Mouse (Mus musculus) heart, embryonic 16.5 days (tissue): ENCODE measurements around the gene Hoxa4. TPM values are rescaled to one million over a fixed set of nuclear protein-coding genes. Genes with fewer than 3 reads are reported as not detected.

Experiments used
- ATAC-seq: fragments of 200-750 bp; cut with Nextera tagmentation; replicated peaks from 2 replicates; pipeline ENCODE4 v1.8.0; 2017; ENCODE audit warnings: moderate number of reproducible peaks; ENCODE audit not compliant: insufficient read depth, low FRiP score; ENCODE audit errors: extremely low read depth
- H3K27ac ChIP-seq: fragments of 300-500 bp; sonication (generic); 2 replicates; pipeline ENCODE4 v1.5.1; 2014; ENCODE audit warnings: mild to moderate bottlenecking, low read length, control low read depth, moderate library complexity
- H3K27me3 ChIP-seq: fragments of 300-500 bp; sonication (generic); 2 replicates; pipeline ENCODE4 v1.6.1; 2014; ENCODE audit warnings: low read length, mixed read lengths; ENCODE audit not compliant: control insufficient read depth, insufficient read depth
- H3K36me3 ChIP-seq: fragments of 300-500 bp; sonication (generic); 2 replicates; pipeline ENCODE4 v1.6.1; 2014; ENCODE audit not compliant: control insufficient read depth, insufficient read depth
- H3K4me1 ChIP-seq: fragments of 300-500 bp; sonication (generic); 2 replicates; pipeline ENCODE4 v1.6.1; 2014; ENCODE audit warnings: low read length, mixed read lengths; ENCODE audit not compliant: control insufficient read depth, insufficient read depth
- H3K4me2 ChIP-seq: fragments of 300-500 bp; sonication (generic); 2 replicates; pipeline ENCODE4 v1.6.1; 2014; ENCODE audit warnings: low read depth, mild to moderate bottlenecking, control low read depth, low read length
- H3K4me3 ChIP-seq: fragments of 300-500 bp; sonication (generic); 2 replicates; pipeline ENCODE4 v1.5.1; 2014; ENCODE audit warnings: mild to moderate bottlenecking, control low read depth, low read length
- H3K9ac ChIP-seq: fragments of 300-500 bp; sonication (generic); 2 replicates; pipeline ENCODE4 v1.6.1; 2014; ENCODE audit warnings: low read length, control low read depth
- H3K9me3 ChIP-seq: fragments of 300-500 bp; sonication (generic); replicated peaks from 2 replicates; pipeline ENCODE4 v1.6.1; 2016; ENCODE audit warnings: low read length; ENCODE audit not compliant: control insufficient read depth
- WGBS: fragments of 180-500 bp; shearing (Covaris S2); extraction: QIAGEN DNeasy Blood & Tissue Kit; methylation state at CpG from one replicate; pipeline ENCODE4 v1.1.7; 2014; 5-methylcytosine and 5-hydroxymethylcytosine counted together
- polyA plus RNA-seq: library from polyadenylated mRNA; unstranded; fragments of >200 nt; fragmentation: Nextera tagmentation; extraction: Ambion mirVana; gene quantifications from 2 replicates; pipeline ENCODE4 v1.2.1, GENCODE M21; 2015

The Hoxa4 gene
- polyA plus RNA-seq, 1 experiment from 2014 or later: not detected

DNA sequence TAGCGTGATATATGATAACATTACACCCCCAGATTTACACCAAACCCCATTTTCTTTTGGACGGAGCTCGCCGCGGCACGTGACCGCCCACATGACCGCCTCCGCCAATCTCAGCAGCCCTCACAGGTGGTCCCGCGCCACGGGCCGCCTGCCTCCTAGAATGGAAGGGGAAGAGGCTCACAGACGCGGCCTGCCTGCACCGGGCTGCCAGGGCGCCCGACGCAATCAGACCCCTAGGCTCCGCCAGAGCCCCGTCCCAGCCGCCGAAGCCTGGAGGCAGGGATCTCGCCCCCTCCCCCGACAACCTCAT lies 25.9 kb upstream of the Hoxa4 start:
- under 1% methylated on average over 25 of the region's 25 CpGs for WGBS
- Histone ChIP-seq H3K4me1 (peaks cover 15% of the 10 kb centered on the region), H3K27me3 (peaks cover 98% of the 10 kb centered on the region), H3K27ac (no peak overlapping the region), H3K9me3 (no peaks in the 10 kb centered on the region), H3K36me3 (no peaks in the 10 kb centered on the region), H3K9ac (no peak overlapping the region), H3K4me2 (peak overlapping the region; percentile 53), H3K4me3 (peak overlapping the region; percentile 42)
- ATAC-seq: no peak

DNA sequence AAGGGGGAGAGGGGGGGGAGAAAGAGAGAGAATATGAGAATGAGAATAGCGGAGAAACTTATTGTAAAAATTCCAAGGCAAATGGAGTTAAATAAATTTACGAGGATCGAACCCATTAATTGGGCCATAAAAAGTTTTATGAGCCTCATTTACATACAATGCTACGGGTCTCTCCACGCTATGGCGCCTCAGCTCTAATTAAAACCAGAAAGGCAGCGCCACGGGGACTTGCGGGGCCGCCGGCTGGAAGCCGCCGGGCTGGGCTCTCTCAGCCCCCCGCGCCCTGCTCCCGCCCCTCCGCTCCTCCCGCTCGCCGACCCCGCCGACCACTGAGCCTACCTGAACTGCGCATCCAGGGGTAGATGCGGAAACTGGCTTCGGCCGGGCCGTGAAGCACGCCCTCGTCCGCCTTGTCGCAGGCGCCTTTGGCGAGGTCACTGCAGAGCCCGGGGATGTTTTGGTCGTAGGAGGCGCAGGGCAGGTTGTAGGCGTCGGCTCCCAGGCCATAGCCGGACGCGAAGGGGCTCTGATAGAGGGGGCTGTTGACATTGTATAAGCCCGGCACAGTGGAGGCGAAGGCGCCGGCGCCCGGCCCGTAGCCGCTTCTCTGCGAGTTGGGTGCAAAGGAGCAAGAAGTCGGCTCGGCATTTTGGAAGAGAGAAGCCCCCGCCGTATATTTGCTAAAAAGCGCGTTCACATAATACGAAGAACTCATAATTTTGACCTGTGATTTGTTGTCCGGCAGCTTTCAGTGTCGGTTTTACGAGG lies 25.3 kb upstream of the Hoxa4 start:
- H3K27me3 ChIP-seq: peaks cover 98% of the 10 kb centered on the region
- H3K4me2 ChIP-seq: peak overlapping the region; percentile 53
- no peaks in the 10 kb centered on the region for H3K36me3 ChIP-seq
- ATAC-seq: no peak
- H3K9ac ChIP-seq: no peak overlapping the region
- peak overlapping the region; percentile 42 for H3K4me3 ChIP-seq
- H3K4me1 ChIP-seq: peaks cover 15% of the 10 kb centered on the region
- no peak overlapping the region for H3K27ac ChIP-seq
- H3K9me3 ChIP-seq: no peaks in the 10 kb centered on the region
- 2% methylated on average over 60 of the region's 60 CpGs for WGBS

DNA sequence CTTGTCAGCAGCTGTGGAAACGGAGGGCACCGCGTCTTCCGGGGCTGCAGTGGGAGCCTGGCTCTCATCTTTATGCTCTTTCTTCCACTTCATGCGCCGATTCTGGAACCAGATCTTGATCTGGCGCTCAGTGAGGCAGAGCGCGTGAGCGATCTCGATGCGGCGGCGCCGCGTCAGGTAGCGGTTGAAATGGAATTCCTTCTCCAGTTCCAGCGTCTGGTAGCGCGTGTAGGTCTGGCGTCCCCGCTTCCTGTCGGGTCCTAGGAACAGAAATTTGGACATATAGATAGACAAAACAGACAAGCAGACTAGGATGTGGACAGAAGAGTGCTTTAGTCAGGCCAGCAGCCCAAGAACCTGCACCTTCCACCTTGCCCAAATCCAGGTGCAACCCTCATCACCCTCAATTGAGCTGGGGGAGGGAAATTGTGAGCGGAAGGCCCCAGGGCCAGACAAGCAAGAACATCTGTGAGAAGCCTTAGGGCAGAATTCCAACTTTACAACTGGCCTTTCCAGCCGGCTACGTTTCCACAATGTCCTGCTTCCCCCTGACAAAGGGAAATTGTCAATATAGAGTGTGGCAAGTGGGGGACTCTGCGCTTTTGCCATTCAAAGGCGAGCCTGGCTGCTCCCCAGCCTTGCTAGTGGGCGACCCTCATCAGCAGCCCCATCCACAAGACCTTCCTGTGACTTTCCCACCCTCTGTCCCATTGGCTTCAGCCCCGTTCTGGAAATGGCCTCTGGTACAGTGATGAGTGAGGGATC lies 24.4 kb upstream of the Hoxa4 start:
- no peak overlapping the region for H3K4me3 ChIP-seq
- 5% methylated on average over 30 of the region's 30 CpGs for WGBS

DNA sequence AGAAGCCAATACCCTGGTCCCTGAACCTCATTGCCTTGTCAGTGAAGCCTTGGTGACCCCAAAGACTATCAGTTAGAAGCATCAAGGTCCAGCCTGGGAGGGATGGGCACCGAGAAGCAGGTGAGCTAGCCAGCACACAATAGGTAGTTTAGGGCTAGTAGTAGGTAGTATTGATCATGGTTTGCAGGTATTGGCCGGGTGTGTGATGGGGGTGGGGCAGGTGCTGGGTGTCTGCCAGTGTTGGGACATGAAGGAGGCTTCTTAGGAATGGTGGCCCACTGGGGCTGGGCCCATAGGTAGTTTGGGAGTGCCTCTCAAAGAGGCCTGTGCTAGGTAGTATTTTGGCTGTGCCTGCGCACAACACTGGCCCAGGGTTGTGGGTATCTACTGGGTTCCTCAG lies 23.5 kb upstream of the Hoxa4 start:
- H3K9ac ChIP-seq: no peak overlapping the region
- peaks cover 13% of the 10 kb centered on the region for H3K4me1 ChIP-seq
- no peak overlapping the region for H3K4me2 ChIP-seq
- WGBS: 14% methylated on average over 3 of the region's 3 CpGs
- no peak overlapping the region for H3K27ac ChIP-seq
- H3K9me3 ChIP-seq: no peaks in the 10 kb centered on the region
- ATAC-seq: no peak
- H3K27me3 ChIP-seq: peaks cover 98% of the 10 kb centered on the region
- H3K36me3 ChIP-seq: no peaks in the 10 kb centered on the region
- no peak overlapping the region for H3K4me3 ChIP-seq

More for the DNA sequence above, 24.4 kb upstream of the Hoxa4 start:
- Histone ChIP-seq H3K4me1 (peaks cover 13% of the 10 kb centered on the region), H3K27me3 (peaks cover 99% of the 10 kb centered on the region), H3K27ac (no peak overlapping the region), H3K4me2 (no peak overlapping the region), H3K9ac (no peak overlapping the region), H3K9me3 (no peaks in the 10 kb centered on the region), H3K36me3 (no peaks in the 10 kb centered on the region)
- no peak for ATAC-seq

DNA sequence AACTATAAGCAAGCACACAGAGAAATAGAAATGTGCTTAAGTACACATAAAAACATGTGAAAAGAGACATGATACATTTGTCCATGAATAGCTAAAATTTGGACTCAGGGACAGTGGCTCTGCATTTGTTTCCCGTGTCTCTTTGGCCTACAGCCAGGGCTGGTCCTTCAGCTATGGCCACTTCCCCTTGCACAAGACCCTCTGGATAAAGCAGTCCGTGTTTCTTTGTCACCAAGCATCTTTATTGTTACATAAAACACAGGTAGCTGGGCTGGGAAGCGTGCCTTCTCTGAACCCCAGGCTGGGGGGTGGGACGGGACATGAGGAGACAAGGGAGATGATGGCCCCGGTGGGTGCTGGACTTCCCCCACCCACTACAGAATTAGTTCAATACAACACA lies 22.7 kb upstream of the Hoxa4 start:
- no peak for ATAC-seq
- H3K9ac ChIP-seq: no peak overlapping the region
- 19% methylated on average over 5 of the region's 5 CpGs for WGBS
- peaks cover 98% of the 10 kb centered on the region for H3K27me3 ChIP-seq
- H3K27ac ChIP-seq: no peak overlapping the region
- H3K4me2 ChIP-seq: no peak overlapping the region
- no peaks in the 10 kb centered on the region for H3K9me3 ChIP-seq
- no peak overlapping the region for H3K4me3 ChIP-seq
- no peaks in the 10 kb centered on the region for H3K36me3 ChIP-seq
- peaks cover 13% of the 10 kb centered on the region for H3K4me1 ChIP-seq

DNA sequence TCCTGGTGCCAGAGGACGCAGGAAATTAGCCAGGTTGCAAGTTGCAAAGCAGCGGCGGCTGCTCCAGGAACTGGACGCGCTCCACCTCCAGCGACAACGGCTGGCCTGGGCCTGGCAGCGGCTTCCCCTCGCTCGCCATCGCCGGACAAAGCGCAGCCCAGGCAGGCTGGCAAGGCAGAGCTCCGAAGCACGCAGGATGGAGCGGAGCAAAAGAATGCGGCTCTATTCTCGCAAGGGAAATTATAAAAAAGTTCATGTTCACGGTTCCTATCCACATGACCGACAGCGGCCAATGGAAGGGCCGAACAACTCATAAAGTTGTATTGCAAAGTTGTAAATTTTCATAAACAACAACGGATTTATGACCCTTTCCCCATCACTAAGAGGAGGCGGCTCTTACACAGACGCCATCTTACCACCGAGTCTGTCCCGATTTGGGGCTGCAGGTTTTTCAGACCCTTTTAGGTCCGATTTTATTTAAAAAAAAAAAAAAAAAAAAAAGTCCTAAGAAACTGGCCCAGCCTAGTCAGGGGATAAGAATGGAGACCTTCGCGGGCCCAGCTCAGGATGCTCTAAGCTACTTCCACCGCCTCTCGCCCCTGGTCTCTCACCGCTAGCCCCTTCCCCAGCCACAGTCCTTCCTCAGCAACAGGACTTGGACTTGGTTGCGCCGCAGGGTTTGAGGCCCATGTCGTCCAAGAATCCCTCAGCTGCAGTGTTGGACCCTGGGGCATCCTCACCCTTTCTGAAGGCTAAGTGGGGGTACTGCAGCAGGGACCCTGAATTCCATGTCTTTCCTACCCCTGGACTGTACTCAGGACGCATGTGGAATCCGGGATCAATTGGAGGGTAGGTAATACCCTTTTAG lies 21.8 kb upstream of the Hoxa4 start, which contains the start of the genes Hoxa3 and Gm28308:
Gene Hoxa3, minus strand, starts transcription at position 218 of the 868 bp plus-strand sequence.
Gene Gm28308, minus strand, starts transcription at position 221 of the 868 bp plus-strand sequence.
- H3K27me3 ChIP-seq: peaks cover 98% of the 10 kb centered on the region
- H3K27ac ChIP-seq: no peak within 1 kb of the TSS
- no peak for ATAC-seq
- peak within 1 kb of the TSS; percentile 49 for H3K4me2 ChIP-seq
- no peaks in the 10 kb centered on the region for H3K36me3 ChIP-seq
- WGBS: 6% methylated on average over 38 of the region's 38 CpGs
- H3K4me3 ChIP-seq: peak within 1 kb of the TSS; percentile 39
- no peak within 1 kb of the TSS for H3K9ac ChIP-seq
- peaks cover 13% of the 10 kb centered on the region for H3K4me1 ChIP-seq
- H3K9me3 ChIP-seq: no peaks in the 10 kb centered on the region

DNA sequence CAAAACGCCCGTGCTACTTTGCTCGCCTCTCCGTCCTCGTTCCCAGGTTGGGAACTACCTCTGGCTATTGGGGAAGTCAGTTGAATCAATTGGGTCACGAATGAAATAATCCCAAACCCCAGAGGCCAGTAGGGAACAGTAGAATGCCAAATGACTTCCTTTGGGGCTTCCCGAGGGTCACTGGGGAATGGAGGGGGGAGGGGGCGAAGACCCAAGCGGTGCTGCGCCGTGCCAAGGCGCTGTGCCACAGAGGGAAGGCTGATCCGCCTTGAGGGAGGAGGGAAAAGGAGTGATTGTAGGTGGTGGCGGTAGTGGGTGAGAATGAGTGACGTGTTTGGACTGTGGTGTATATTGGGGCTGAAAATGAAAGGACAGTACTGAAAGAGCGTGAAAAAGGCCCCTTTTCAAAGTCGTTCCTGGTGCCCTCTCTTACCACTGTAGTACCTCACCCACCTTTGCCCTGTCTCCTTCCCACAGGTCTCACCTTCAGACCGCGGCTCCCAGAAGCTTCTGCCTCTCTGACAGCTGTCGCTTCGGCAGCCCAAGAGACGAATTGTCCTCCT lies 21.1 kb upstream of the Hoxa4 start:
- no peak overlapping the region for H3K27ac ChIP-seq
- 3% methylated on average over 22 of the region's 22 CpGs for WGBS
- no peak for ATAC-seq

DNA sequence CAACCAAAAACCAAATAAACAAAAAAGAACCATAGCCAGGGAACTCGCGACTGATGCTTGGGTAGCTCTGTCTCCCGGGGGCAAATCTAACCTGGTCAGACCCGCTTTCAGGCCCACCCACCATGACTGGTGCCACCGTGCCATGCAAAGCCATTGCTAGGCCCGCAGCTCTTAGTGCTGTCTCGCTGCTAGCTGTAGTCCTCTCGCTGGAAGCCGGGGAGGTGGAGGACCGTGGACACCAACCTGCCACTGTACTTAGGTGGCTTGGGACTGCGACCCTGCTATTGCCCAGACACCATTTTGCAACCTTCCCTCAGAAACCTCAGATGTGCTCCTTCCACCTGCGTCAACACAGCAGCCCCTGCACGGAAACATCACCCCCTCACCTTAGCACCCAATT lies 20.4 kb upstream of the Hoxa4 start:
- peak overlapping the region; percentile 35 for H3K4me2 ChIP-seq

More for the DNA sequence above, 21.1 kb upstream of the Hoxa4 start:
- H3K4me1 ChIP-seq: peaks cover 13% of the 10 kb centered on the region
- H3K27me3 ChIP-seq: peaks cover 97% of the 10 kb centered on the region
- peak overlapping the region; percentile 39 for H3K4me3 ChIP-seq
- peak overlapping the region; percentile 49 for H3K4me2 ChIP-seq
- H3K36me3 ChIP-seq: no peaks in the 10 kb centered on the region
- H3K9ac ChIP-seq: no peak overlapping the region
- no peaks in the 10 kb centered on the region for H3K9me3 ChIP-seq

More for the DNA sequence above, 20.4 kb upstream of the Hoxa4 start:
- Histone ChIP-seq H3K27ac (no peak overlapping the region), H3K9ac (no peak overlapping the region), H3K4me3 (peak overlapping the region; percentile 5), H3K27me3 (peaks cover 97% of the 10 kb centered on the region), H3K4me1 (peaks cover 7% of the 10 kb centered on the region), H3K36me3 (no peaks in the 10 kb centered on the region), H3K9me3 (no peaks in the 10 kb centered on the region)
- WGBS: 4% methylated on average over 13 of the region's 13 CpGs
- ATAC-seq: no peak
